Mouse (Mus musculus) brown adipose tissue, adult 24 weeks (tissue): Measurements from ENCODE around the gene Iqcf3. TPM values are rescaled to one million over a fixed set of nuclear protein-coding genes. Genes with fewer than 3 reads are reported as not detected.

Experiments used
- H3K27ac ChIP-seq: fragments of 200-500 bp; replicated peaks from 2 replicates; pipeline ENCODE4 v1.5.1; 2012; ENCODE audit warnings: low read depth, mild to moderate bottlenecking, low read length
- H3K4me1 ChIP-seq: fragments of 200-500 bp; 2 replicates; pipeline ENCODE4 v1.6.1; 2012; ENCODE audit warnings: low read length, mixed read lengths; ENCODE audit not compliant: control insufficient read depth, insufficient read depth, insufficient read length
- H3K4me3 ChIP-seq: fragments of 200-500 bp; 2 replicates; pipeline ENCODE4 v1.5.1; 2012; ENCODE audit warnings: low read depth, mild to moderate bottlenecking, low read length, moderate library complexity; ENCODE audit not compliant: insufficient read depth
- polyA plus RNA-seq: library from polyadenylated mRNA; stranded (reverse); fragments of >200 nt; gene quantifications from 2 replicates; pipeline ENCODE4 v1.2.4, GENCODE M21; 2012; ENCODE audit not compliant: missing spikeins, insufficient read depth, insufficient read length

Gene Iqcf3
- polyA plus RNA-seq, 1 experiment = not detected

- Histone ChIP-seq H3K4me1 (peaks cover 6% of the 10 kb centered on the region), H3K27ac (no peak overlapping the region), H3K4me3 (no peak overlapping the region)
These were observed 79.8 kb downstream of the Iqcf3 start for GRCm38 (mm10) chr9:106481676-106482075.

GRCm38 (mm10) chr9:106481075-106481474 is 80.4 kb downstream of the Iqcf3 start:
- Histone ChIP-seq H3K4me1 (peaks cover 6% of the 10 kb centered on the region), H3K4me3 (no peak overlapping the region)

GRCm38 (mm10) chr9:106480541-106480940 is 80.9 kb downstream of the Iqcf3 start:
- Histone ChIP-seq H3K27ac (no peak overlapping the region), H3K4me1 (peaks cover 6% of the 10 kb centered on the region), H3K4me3 (no peak overlapping the region)

More at GRCm38 (mm10) chr9:106481075-106481474, 80.4 kb downstream of the Iqcf3 start:
- no peak overlapping the region for H3K27ac ChIP-seq

GRCm38 (mm10) chr9:106478101-106478500 is 83.3 kb downstream of the Iqcf3 start:
- Histone ChIP-seq H3K4me3 (peak overlapping the region; percentile 69; the same call in 1 of the 2 replicates), H3K4me1 (peaks cover 9% of the 10 kb centered on the region), H3K27ac (no peak overlapping the region)

GRCm38 (mm10) chr9:106477649-106478048 is 83.8 kb downstream of the Iqcf3 start:
- Histone ChIP-seq H3K4me3 (peak overlapping the region; percentile 69), H3K4me1 (peaks cover 9% of the 10 kb centered on the region), H3K27ac (no peak overlapping the region)

GRCm38 (mm10) chr9:106476924-106477484 is 84.4 kb downstream of the Iqcf3 start, which contains the start of gene Parp3:
Gene Parp3, minus strand, starts transcription at chr9:106476949.
- peak within 1 kb of the TSS; percentile 70 for H3K4me3 ChIP-seq
- H3K27ac ChIP-seq = peak within 1 kb of the TSS; percentile 92
- H3K4me1 ChIP-seq = peaks cover 9% of the 10 kb centered on the region

GRCm38 (mm10) chr9:106476002-106476923 is 85.2 kb downstream of the Iqcf3 start:
- Histone ChIP-seq H3K4me1 (peaks cover 9% of the 10 kb centered on the region), H3K27ac (peak overlapping the region; percentile 92), H3K4me3 (peak overlapping the region; percentile 70)

- Histone ChIP-seq H3K4me3 (peak within 1 kb of the TSS; percentile 70), H3K27ac (peak within 1 kb of the TSS; percentile 92), H3K4me1 (peaks cover 9% of the 10 kb centered on the region)
These were observed 85.8 kb downstream of the Iqcf3 start, which contains the start of gene Rrp9 for GRCm38 (mm10) chr9:106475663-106476001. Gene Rrp9, plus strand, starts transcription at chr9:106475963.

- H3K4me1 ChIP-seq = peaks cover 9% of the 10 kb centered on the region
- H3K4me3 ChIP-seq = peak overlapping the region; percentile 70
- H3K27ac ChIP-seq = peak overlapping the region; percentile 92
These were observed 86.4 kb downstream of the Iqcf3 start for GRCm38 (mm10) chr9:106475046-106475445.

GRCm38 (mm10) chr9:106474456-106474855 is 87.0 kb downstream of the Iqcf3 start:
- 0 out of 2 replicates have a peak overlapping the region, but pooled peaks have one; percentile 16 for H3K4me3 ChIP-seq
- no peak overlapping the region for H3K27ac ChIP-seq
- peaks cover 9% of the 10 kb centered on the region for H3K4me1 ChIP-seq

GRCm38 (mm10) chr9:106473753-106474105 is 87.7 kb downstream of the Iqcf3 start:
- Histone ChIP-seq H3K27ac (no peak overlapping the region), H3K4me3 (no peak overlapping the region), H3K4me1 (peaks cover 9% of the 10 kb centered on the region)

- peaks cover 9% of the 10 kb centered on the region for H3K4me1 ChIP-seq
- H3K4me3 ChIP-seq = no peak overlapping the region
- no peak overlapping the region for H3K27ac ChIP-seq
These were observed 88.2 kb downstream of the Iqcf3 start for GRCm38 (mm10) chr9:106473081-106473752.

GRCm38 (mm10) chr9:106472321-106472720 is 89.1 kb downstream of the Iqcf3 start:
- Histone ChIP-seq H3K4me3 (no peak overlapping the region), H3K27ac (peak overlapping the region; percentile 60), H3K4me1 (peaks cover 4% of the 10 kb centered on the region)

- Histone ChIP-seq H3K27ac (peak overlapping the region; percentile 60), H3K4me1 (peaks cover 4% of the 10 kb centered on the region), H3K4me3 (peak overlapping the region; percentile 13; the same call in 1 of the 2 replicates)
These were observed 89.5 kb downstream of the Iqcf3 start for GRCm38 (mm10) chr9:106471892-106472291.
